Mouse (Mus musculus): ENCODE data around the gene Gm13283.

DNA sequence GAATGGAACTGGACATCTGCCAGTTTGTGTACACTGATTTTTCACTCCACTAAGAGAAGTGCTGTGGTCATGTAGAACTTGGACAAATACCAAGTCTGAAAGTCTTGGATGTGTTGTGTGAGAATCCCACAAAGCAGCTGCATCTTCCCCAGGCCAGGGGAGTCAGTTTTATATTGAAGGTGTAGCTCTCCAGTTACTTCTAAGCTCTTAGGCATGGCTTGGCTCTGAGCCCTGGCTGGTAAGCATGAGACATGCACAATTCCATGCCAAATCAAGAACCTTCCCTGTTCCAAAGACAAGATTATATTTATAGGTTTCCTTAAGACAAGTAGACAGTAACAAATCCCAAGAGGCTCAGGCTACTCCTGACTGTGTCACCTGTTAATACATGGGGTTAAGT lies 44.9 kb upstream of the Gm13283 start:
- TF ChIP-seq CTCF (IDR thresholded peaks at IDR 0.05; ENCODE audit: extremely low read depth, insufficient read depth, insufficient read length, insufficient replicate concordance), result no peak
- TF ChIP-seq POLR2A (IDR thresholded peaks at IDR 0.05; ENCODE audit: low read depth, low read length), result no peak
